Comparison of ENCODE assay signal across 36 mouse cellular contexts in genomic region chr11:44608646-44609045, GRCm38 (mm10). TPM values are rescaled to one million over a fixed set of nuclear protein-coding genes. Genes with fewer than 3 reads are reported as not detected.
"Had no signal": no experiment of that assay in that cellular context is flagged by ENCODE, and none has a peak within 500 bp of the region (broad histone marks: within the 10 kb centered on the region; RNA-seq: fewer than 3 reads in every experiment).

No protein-coding gene starts in this region.

- H3K9ac ChIP-seq: heart, embryonic 12.5 days; heart, embryonic 13.5 days; heart, embryonic 15.5 days; hindbrain, embryonic 12.5 days; hindbrain, embryonic 13.5 days; hindbrain, embryonic 14.5 days; hindbrain, embryonic 15.5 days; intestine, embryonic 15.5 days; kidney, embryonic 15.5 days had no signal

- H3K27ac ChIP-seq: heart, embryonic 10.5 days; heart, embryonic 13.5 days; heart, embryonic 15.5 days; hindbrain, embryonic 10.5 days; hindbrain, embryonic 12.5 days; hindbrain, embryonic 13.5 days; hindbrain, embryonic 14.5 days; hindbrain, embryonic 15.5 days; hindbrain, postnatal 0 days; intestine, embryonic 15.5 days; kidney, embryonic 15.5 days; kidney, postnatal 0 days; layer of hippocampus, adult 2 months; left cerebral cortex, adult 2 months had no signal

- H3K36me3 ChIP-seq: heart, embryonic 10.5 days; heart, embryonic 12.5 days; heart, embryonic 13.5 days; heart, embryonic 15.5 days; hindbrain, embryonic 10.5 days; hindbrain, embryonic 12.5 days; hindbrain, embryonic 13.5 days; hindbrain, embryonic 15.5 days; intestine, embryonic 15.5 days; kidney, embryonic 15.5 days had no signal

- ATAC-seq: hindbrain, embryonic 16.5 days; hindbrain, postnatal 0 days; inflammation-experienced regulatory T-cells, adult 6 months; intestine, embryonic 15.5 days; intestine, embryonic 16.5 days; intestine, postnatal 0 days had no signal

- H3K4me3 ChIP-seq: heart, embryonic 10.5 days; heart, embryonic 12.5 days; heart, embryonic 13.5 days; heart, embryonic 15.5 days; hindbrain, embryonic 10.5 days; hindbrain, embryonic 12.5 days; hindbrain, embryonic 13.5 days; hindbrain, embryonic 15.5 days; intestine, embryonic 15.5 days; kidney, embryonic 15.5 days; layer of hippocampus, adult 2 months; left cerebral cortex, adult 2 months had no signal

- H3K4me2 ChIP-seq: heart, embryonic 11.5 days; heart, embryonic 12.5 days; heart, embryonic 13.5 days; heart, embryonic 15.5 days; hindbrain, embryonic 12.5 days; hindbrain, embryonic 13.5 days; hindbrain, embryonic 14.5 days; hindbrain, embryonic 15.5 days; intestine, embryonic 15.5 days; kidney, embryonic 15.5 days had no signal

- DNase-seq: heart, postnatal 10 days; heart, postnatal 14 days; heart, postnatal 36 days; heart, postnatal 4 days; kidney, adult 11 months; kidney, adult 18-20 months; kidney, adult 2 months; kidney, adult 9 months; kidney, postnatal 10 days; kidney, postnatal 14 days; kidney, postnatal 25 days; kidney, postnatal 36 days; kidney, postnatal 4 days; layer of hippocampus, adult 9-11 months; layer of hippocampus, postnatal 36 days had no signal

- H3K9me3 ChIP-seq: heart, embryonic 10.5 days; heart, embryonic 12.5 days; heart, embryonic 13.5 days; heart, embryonic 15.5 days; hindbrain, embryonic 10.5 days; hindbrain, embryonic 12.5 days; hindbrain, embryonic 13.5 days; hindbrain, embryonic 15.5 days; intestine, embryonic 15.5 days; kidney, embryonic 15.5 days had no signal

RNA-seq across cellular contexts. Expression of gene Ebf1, which starts 8.5 kb away (rescaled TPM):
- total RNA-seq: hematopoietic stem cell, adult 5-6 weeks had no signal
